Mouse (Mus musculus) testis, postnatal 10 days (tissue): ENCODE data around the gene 4930432M17Rik.

Experiments used
- DNase-seq: peaks from one replicate; pipeline ENCODE4 v3.0.0; 2021; ENCODE audit warnings: low spot score

4930432M17Rik gene

DNA sequence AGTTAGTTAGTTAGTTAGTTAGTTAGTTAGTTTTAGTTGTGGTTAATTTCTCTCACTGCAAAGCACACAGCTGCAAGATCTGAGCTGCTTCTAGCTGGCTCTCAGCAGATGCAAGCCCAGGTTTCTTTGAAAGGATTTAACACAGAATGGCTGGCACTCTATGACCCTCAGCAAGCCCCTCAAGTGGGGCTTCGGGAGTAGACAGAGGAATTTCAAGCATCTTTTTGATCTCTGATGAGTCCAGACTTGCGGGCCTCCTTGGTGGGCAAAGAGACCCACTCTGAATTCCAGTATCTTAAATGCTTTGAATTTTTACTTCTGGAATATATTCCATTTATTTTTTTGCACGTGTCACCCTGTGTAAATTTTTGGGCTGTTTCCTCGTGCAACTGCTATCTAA, 8.4 kb downstream of the 4930432M17Rik start:
- no peak for DNase-seq

DNA sequence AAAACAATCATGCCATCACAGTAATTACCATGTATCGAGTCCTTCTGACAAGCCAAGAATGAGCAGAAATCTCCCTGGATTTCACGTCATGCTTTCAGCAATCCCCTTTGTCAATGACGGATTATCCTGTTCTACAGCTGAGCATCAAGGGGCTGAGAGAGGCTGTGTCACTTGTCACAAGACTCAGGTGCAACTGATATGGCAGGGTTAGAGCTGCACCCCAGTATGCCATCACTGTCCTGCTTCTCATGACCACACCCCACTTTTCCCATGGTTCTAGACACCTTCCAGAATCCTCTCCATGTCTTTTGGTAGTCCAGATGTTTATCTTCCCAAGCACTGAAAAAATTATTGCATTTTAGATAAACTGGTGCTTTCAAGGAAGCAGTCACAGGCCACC, 8.9 kb downstream of the 4930432M17Rik start:
- DNase-seq = no peak

DNA sequence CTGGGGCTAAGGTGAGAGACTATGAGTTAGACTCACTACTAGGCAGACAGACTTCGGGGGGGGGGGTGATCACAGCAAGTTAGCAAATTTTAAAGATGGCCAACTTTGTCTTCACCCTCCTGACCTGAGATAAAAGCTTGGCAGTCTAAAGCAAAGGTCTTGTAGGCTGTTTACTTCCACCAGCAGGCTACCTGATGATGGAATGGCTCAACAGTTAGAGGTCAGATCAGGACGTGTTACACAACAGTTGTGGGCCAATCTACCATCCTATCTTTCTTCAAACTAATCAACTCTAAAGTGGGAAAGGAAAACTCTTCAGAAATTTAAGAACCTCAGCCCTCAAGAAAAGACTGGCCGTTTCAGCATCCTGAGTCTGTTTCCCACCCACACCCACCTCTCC, 9.6 kb downstream of the 4930432M17Rik start:
- no peak for DNase-seq

DNA sequence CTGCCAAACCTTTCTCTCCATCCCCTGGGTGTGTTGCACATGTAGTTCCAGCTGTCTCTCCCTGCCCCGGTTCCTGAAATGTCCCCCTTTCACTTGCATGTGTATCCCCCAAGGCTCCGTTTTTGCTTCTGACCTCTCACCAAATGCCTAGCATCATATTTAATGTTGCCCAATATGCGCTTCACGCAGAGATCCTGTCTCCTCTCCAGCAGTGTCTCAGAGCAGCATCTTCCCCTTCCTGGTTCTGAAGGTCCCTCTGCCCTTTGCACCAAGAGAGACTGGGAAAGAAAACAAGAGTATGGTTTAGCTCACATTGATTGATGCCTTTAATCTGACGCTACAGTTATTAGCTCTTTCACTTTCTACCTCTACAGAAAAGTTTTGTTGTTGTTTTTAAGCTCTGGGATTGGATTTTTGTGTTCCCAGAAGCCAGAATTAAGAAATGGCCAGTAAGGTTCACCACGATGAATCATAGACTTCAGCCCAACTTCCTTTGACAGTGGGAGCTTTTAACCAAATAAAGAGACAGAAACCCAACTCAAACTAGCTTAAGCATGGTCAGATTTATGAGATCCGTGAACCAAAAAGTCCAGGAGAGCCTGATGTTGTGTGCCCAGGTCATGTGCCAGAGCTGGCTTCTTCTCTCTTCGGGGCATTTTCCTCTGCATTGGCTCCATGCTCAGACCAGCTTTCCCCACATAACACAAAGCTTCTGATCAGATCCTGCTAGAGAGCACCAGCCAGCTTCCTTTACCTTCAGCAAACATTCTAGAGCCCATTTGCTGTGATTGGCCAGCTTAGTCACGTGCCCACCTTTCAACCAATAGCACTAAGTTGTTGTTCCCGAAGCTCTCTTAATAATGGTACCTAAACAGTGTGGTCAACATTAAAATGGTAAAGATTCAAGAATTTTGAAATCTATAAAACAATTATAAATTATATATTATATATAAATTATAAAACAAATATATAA, 12.2 kb downstream of the 4930432M17Rik start:
- DNase-seq = no peak

DNA sequence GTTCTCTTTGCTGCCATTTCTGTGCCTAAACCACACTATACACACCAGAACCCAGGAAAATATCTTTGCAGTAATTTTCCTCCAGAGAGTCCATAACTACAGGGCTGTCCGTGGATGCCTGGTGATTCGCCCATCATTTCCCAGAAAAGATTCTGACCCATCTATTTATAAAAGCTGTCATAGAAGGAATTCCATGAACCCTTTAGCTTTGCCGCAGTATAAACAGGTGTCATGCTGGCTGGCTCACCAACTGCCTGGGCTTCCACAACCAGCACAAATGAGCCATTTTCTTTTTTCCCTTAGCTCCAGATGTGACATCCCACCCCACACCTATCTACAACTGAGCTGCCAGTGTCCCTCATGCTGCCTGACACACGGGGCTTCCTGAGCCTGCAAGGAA, 14.0 kb downstream of the 4930432M17Rik start:
- no peak for DNase-seq

DNA sequence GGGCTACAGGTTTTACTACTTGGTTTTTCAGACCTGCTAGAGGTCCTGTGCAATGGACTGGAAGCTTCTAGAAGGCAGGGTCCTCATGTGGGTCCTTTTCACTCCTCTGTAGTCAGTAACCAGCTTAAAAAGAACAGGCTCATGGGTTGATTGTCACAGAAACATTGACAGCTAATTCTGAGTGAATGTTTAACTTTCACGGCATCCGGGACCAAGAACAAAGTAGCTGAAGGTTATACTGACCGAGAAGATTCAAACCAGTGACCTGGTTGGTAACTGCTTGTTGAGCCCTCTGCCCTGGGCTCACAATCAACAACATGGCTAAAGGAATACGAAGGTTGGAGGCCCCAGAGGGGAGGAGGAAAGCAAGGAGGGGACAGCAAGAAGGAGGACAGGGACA, 14.4 kb downstream of the 4930432M17Rik start:
- DNase-seq = no peak

DNA sequence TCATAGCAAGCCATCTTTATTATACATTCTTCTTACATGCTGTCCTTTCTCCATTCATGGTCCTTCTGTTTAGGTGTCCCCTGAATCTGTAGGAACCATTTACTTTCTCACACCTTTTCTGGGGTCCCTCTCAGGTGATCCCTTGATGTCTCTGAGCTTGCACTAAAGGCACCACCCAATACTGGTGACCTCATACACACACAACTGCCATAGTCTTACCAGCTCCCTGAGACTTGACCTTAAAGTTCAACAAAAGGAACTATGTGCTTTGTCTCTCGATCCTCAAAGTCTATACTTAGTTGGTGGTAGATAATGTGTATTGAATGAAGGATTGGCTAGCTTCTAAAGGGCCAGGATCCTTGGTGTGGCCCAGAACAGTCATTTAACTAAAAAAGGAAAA, 15.4 kb downstream of the 4930432M17Rik start:
- DNase-seq = no peak

DNA sequence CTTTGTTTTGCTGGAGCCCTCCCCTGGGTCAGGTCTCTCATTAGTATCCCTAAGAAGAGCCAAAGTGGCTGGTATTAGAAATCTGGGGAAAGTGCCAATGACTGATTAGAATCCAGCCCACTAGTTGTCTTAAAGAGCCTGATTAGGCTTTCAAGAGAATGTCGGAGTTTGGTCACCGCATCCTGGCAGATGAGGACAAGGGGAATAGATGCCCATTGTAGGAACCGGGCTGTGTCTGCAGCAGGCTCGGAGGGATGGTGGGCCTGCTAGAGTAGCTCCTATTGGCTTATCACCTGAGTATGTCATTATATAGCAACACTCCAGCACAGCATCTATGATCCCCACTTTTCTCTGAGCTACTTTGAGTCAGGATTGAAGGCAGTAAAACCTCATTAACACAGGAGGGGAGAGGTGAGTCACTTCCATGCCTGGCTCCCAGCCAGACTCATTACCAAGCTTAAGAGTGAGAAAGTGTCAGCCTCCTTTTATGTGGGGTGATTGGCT, 15.9 kb downstream of the 4930432M17Rik start:
- DNase-seq = no peak

DNA sequence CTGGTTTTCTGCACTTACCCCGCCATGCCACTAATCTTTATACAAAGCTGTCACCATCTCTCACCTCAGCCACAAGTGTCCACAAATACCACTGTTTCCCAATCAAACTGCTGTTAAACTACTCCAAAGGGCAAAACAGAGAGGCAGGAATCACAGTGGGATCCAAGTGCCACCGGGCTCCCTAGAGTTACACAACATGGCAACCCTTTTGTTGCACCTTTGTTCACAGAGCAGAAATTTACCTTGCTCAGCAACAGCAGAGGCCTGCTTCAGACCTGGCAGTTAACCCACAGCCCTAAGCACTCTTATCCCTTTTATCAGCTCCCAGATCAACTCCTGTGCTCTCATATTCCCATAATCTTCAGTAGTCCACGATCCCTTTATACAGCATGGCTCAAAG, 17.2 kb downstream of the 4930432M17Rik start:
- DNase-seq = no peak

DNA sequence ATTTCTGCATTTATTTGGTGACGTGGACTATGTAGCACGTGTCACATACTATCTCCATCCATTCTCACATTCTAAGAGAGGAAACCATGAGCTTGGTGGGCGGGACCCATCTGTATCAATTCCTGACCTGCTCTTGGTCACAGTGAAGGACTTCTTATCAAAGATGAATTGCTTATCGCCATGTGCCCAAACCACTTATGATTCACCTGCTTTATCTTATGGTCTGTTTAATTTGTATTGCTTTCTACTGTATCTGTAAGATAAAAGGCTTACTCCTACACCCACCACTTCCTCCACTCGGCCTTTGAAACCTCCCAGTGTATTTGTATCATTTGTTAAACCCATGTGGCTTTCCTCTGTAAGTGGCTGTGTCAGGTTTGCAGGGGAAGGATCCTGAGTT, 18.5 kb downstream of the 4930432M17Rik start:
- peak; percentile 17 for DNase-seq

DNA sequence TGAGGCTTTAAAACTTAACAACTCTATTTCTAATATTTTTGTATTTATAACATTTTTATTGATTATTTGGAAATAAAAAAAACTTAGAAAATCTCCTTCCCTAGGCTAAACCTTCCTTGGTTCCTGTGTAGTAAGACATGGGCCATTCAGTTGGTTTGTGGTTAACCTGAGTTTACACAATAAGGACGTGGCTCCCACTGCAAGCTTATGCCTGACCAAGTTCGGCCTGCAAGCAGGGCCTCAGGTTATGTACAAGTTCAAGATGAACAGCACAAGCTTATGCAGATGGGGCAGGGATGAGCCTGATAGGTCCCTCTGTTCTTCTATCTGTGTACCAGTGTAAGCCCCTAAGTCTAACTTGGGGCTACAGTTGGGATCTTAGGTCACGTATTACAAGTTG, 19.1 kb downstream of the 4930432M17Rik start:
- DNase-seq = peak; percentile 14

DNA sequence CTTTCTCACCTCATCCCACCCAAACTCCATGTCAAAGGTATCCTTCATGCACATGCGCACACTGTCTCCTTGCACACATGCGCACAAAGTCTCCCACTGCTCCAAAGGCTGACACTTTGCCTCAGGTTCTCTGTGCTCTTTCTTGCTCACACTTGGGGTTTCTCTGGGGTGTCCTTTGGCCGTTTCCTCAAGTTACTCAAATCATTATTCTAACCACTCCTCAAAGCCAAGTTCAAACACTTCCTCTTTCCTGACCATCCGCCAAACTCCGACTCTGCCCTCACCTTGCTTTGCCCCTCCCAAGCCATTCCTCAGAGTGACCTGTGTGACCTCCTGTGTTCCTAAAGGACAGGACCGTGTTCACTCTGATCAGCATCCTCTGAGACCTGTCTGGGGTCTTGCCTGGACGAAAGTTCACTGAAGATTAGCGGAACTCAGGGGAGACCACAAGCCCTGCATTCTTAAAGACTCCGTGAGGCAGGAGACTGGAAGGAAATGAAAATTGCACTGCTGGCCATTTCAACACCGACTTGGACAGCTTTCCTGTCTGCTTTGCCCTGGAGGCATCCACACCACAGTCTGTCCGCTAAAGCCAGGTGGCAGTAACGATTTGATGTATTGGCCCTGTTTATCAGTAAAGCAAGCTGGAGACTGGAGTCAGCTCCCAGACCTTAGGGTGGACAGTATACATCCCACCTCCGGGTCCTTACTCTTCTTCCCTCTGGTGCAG, 22.6 kb downstream of the 4930432M17Rik start:
- no peak for DNase-seq

DNA sequence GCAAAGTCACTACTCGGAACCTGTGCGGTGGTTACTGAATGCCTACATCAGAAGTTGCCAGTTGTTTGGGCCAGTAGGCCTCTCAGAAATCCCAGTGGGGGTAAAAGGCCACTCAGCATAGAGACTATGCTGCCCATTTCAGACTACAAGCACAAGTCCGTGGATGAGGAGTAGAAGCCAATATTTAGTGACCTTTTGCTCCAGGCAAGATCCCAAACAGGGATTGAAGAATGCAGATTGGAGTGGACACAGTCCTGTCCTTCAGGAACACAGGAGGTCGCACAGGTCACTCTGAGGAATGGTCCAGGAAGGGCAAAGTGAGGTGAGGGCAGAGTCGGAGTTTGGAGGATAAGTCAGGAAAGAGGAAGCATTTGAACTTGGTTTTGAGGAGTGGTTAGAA, 23.2 kb downstream of the 4930432M17Rik start:
- no peak for DNase-seq

DNA sequence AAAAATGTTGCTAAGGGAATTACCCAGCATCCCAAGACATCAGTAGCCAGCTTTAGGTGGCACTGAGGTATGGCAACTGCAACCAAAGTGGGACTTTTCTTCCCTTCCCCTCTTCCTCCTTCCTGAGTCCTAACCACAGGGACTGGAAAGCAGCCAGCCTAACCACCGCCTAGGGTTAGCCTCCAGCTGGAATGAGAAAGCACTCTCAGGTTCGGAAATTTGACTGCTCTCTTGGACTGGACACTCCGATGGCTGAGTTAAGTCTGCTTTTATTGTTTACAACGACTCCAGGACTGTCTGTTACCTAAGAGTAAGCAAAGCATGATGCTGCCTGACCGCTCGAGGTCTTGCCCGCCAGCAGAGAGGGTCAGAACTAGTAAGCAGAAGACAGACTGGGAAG, 26.6 kb downstream of the 4930432M17Rik start:
- no peak for DNase-seq

DNA sequence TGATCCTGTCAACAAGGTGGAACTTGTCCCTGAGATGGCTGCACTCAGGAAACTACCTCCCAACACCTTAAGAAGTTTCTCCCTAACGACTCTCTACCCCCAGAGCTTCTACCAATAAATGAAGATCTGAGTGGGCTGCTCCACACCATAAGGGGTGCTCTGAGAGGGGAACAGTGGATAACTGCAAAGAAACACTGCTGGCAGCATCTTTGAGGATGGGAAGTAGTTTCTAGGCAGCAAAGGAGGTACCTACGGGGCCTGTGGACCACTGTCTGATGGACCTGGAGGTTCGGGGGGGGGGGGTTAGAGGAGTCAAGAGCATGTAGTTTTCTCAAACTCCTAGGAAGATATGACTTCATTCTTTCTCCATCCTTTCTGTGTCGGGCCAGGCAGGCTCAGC, 28.8 kb downstream of the 4930432M17Rik start:
- no peak for DNase-seq

DNA sequence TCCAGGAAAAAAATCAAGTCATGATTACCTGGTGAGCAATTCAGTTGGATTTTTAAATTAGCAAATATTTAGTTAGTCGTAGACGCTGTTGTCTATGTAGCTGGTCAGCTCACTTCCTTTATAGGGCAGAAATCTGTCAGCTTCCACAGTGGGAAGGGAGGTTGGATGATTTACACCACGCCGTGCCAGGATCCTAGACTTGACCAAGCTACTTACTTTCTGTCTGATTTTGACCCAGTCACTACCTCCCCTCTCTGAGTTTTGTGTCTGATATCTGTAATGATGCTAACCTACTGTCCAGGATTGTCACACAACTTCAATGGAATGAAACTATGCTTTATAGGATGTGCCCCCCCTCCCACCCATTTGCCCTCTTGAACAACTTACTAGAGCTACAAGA, 29.3 kb downstream of the 4930432M17Rik start:
- DNase-seq = no peak

DNA sequence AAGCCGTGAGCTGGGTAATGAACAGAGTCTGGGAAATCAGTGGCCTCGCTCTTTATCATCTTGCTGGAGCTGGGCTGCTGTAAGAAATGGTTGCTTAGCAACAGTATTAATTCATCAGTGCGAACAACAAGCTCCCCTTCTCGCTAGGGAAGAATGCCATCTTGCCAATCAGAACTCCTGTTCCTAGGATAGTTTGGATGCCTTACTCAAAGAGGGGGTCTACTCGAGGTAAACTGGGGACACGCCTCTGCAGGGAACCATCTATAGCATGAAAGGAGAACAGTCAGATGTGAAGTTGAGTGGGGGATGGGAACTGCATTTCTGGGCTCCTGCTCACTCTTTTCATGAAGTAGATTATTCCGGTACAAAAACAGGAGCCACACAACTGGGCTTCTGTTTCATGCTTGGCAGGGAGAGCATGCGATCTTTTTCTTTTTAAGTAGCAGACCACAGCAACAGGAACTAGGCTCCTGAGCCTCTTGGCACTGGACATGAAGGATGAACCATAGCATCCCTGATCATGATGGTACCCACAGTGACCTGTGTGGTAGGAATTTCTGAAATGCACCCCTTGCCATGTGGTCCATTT, 29.9 kb downstream of the 4930432M17Rik start:
- no peak for DNase-seq

DNA sequence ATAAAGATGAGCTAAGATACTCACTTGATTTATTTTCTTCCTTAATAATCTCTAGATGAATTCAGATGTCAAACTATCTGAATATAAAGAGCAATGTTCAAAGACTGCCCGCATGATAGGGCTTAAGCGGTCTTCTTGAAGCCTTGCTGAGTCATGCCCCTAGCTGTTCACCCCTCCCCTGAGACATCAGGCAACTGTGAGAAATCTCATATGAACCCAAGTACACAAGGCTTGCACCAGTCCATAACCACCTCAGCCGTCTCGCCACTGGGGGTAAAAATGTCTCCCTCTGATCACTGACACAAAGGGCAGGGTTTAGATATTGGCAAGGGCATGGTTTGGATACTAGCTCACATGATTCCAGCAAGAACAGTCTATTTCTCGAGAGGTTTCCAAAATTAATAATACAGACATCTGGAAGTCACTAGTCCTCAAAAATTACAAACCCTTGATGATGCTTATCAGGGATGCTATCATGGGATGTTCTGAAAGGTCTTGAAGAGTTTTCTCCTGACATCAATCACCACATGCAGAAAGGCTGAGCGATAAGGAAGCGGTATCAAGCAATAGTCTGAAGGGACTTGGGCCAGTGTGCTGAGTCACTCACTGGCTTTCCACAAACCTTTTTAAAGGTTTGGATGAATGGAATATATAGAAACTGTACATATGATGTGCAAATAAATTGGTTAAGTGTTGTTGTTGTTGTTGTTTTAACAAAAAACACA, 32.8 kb downstream of the 4930432M17Rik start:
- DNase-seq = no peak

DNA sequence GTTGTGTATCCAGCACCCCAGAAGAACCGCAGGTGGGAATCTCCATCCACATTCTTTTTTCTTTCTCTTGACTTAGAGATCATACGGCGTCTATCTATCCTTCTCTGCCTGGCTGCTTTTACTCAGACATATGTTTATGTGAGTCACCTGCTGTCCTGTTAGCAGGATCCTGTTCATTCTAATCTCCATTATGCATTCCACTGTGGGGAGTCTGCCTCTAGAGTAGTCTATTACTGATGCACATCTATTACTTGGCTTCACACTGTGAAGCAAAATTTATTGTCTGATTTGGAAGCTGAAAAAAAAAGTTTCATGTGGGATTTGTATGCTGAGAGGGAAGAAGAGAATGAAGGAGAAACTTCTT, 33.3 kb downstream of the 4930432M17Rik start:
- no peak for DNase-seq

DNA sequence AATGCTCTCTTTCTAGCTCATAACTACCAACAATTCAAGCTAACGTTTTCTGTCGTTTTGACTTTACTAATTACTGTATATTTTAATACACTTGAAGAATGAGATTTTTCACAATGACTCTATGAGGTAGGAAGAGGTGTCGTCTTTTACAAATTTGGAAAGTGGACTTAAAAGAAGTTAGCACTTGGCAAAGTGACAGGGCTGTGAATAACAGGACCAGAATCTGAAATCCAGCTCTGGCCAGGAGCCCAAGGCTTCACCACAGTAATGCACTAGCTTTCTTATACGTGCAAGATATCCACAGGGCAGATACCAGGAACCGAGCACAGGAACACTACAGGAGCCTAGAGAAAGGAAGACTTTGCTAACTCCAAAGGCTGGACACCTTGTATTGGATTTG, 35.5 kb downstream of the 4930432M17Rik start:
- no peak for DNase-seq

DNA sequence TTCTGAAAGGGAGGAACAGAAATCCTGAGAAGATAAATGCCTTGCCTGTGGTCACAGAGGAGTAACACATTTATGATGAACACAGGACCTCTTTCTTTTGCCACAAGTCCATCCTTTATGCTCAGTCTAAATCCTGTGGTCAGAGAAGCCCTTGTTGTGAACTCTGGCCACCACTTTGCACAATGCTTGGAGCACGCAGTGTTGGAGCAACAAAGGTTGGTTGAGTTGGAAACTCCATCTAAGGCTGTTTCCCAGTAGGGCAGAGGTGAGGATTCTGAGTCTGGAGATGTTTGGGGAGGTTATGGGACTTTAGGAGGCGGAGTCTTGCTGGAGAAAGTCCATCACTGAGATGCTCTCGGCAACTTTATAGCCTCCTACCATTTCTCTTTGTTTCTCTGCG, 36.5 kb downstream of the 4930432M17Rik start:
- DNase-seq = no peak

DNA sequence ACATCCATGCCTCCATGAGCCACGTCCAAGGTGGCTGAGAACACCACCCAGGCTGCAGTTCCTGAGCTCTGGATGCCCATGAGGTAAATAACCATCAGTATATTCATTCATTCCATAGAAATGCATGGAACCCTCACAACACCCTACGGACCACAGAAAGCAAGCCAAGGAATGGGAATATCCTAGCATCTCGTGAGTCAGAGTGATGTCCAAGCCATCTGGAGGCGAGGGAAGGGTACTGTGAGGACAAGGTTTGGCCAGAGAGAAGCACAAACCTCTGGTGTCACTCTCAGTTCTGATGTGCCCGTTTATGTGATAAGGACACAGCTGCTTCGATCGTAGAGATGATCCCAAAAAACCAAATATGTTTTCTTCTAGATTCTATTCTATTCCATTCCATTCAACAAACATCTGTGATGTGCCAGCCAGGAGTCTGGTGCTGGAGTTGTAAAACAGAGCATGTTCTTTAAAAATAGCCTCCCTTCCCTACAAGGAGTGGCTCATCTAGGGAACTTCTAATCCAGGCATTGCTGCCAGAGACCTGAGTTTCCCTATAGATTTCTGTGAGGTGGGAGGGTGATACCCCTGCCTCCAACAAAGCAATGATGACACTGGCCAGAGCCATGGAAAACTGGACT, 40.5 kb downstream of the 4930432M17Rik start:
- no peak for DNase-seq
